In genomic region chr13:64447947-64448346, GRCm38 (mm10) we compare ENCODE assay signal across 8 mouse cellular contexts. TPM values are rescaled to one million over a fixed set of nuclear protein-coding genes. Genes with fewer than 3 reads are reported as not detected.
A peak's percentile ranks its signal among the peaks of the same experiment; 100 is the strongest.
DNase-seq lines count a peak whose midpoint lies in the region; ATAC-seq and TF ChIP-seq lines count a peak whose summit lies in the region.
"Had no signal": no experiment of that assay in that cellular context is flagged by ENCODE, and none has a peak within 500 bp of the region (broad histone marks: within the 10 kb centered on the region; RNA-seq: fewer than 3 reads in every experiment).

No protein-coding gene starts in this region.

- TF ChIP-seq CTCF in midbrain, postnatal 0 days (IDR thresholded peaks at IDR 0.05), result peak; percentile 79

- DNase-seq in left cerebral cortex, postnatal 14 days (ENCODE audit: low spot score in 2 of 2), result peak; percentile 47 to 53
- DNase-seq in left cerebral cortex, postnatal 10 days (ENCODE audit: extremely low spot score in 1 of 2, low spot score in 2 of 2), result no peak
- DNase-seq in Muller cell, postnatal 12 days (ENCODE audit: inconsistent ontology term), result peak; percentile 40
- peak; percentile 73 for DNase-seq in embryo, embryonic 10.5 days (ENCODE audit: low spot score)
- peak; percentile 41 for DNase-seq in kidney, postnatal 10 days
- DNase-seq in midbrain, postnatal 0 days (ENCODE audit: low spot score), result peak; percentile 60
- DNase-seq in natural killer cell, adult 2 months (ENCODE audit: low spot score in 2 of 2), result no peak

- no peaks in the 10 kb centered on the region for H3K36me3 ChIP-seq in midbrain, postnatal 0 days (ENCODE audit: insufficient read depth, low read length)
- H3K36me3 ChIP-seq: limb, embryonic 13.5 days had no signal

- H3K9ac ChIP-seq in midbrain, postnatal 0 days (replicated peaks; ENCODE audit: low read length, poor library complexity, severe bottlenecking), result no peak overlapping the region
- H3K9ac ChIP-seq: limb, embryonic 13.5 days had no signal

- no peaks in the 10 kb centered on the region for H3K9me3 ChIP-seq in midbrain, postnatal 0 days (ENCODE audit: low read length)
- H3K9me3 ChIP-seq: limb, embryonic 13.5 days had no signal

- WGBS in midbrain, postnatal 0 days, result 3% methylated on average over 1 of the region's 1 CpGs

- intact Hi-C loops in left cerebral cortex, postnatal 14 days (cut with DNase I), result loop anchor here (10.0 kb wide), 2 partner anchors 127 to 457 kb away; partner anchors contain the start of gene Cntnap3
- intact Hi-C loops in left cerebral cortex, postnatal 10 days (cut with DNase I), result loop anchor here (2.0 to 10.0 kb wide), 4 partner anchors 127 to 667 kb away; partner anchors contain the start of genes Cntnap3 and Mfsd14b

- 0 out of 2 replicates have a peak, but pooled peaks have one; percentile 51 for ATAC-seq in midbrain, postnatal 0 days (ENCODE audit: low FRiP score)

- H3K27ac ChIP-seq in midbrain, postnatal 0 days (ENCODE audit: low read depth, low read length), result no peak overlapping the region
- H3K27ac ChIP-seq: limb, embryonic 13.5 days had no signal

- H3K4me2 ChIP-seq in midbrain, postnatal 0 days (ENCODE audit: low read depth, low read length, poor library complexity, severe bottlenecking), result no peak overlapping the region
- H3K4me2 ChIP-seq: limb, embryonic 13.5 days had no signal

- no peaks in the 10 kb centered on the region for H3K27me3 ChIP-seq in midbrain, postnatal 0 days (ENCODE audit: insufficient read depth, low read length)
- H3K27me3 ChIP-seq: limb, embryonic 13.5 days had no signal

- no peak overlapping the region for H3K4me3 ChIP-seq in midbrain, postnatal 0 days (ENCODE audit: low read depth, low read length)
- H3K4me3 ChIP-seq: limb, embryonic 13.5 days had no signal

- H3K4me1 ChIP-seq in midbrain, postnatal 0 days (ENCODE audit: insufficient read depth, low read length), result no peaks in the 10 kb centered on the region
- H3K4me1 ChIP-seq: limb, embryonic 13.5 days had no signal

RNA-seq across cellular contexts. Expression of gene Cdk20, which starts 15.8 kb away (rescaled TPM):
- total RNA-seq in left cerebral cortex, postnatal 14 days (2021), result 10 to 100 TPM; 10.3 to 11.9 TPM
- total RNA-seq in left cerebral cortex, postnatal 10 days (2021), result 10 to 100 TPM; 13.0 to 13.3 TPM
- total RNA-seq in midbrain, postnatal 0 days (2014; rRNA removed), result 30.0 and 34.2 TPM in 2 replicates
- 25.5 and 26.6 TPM in 2 replicates for polyA plus RNA-seq in midbrain, postnatal 0 days (2015; fragmentation: Nextera tagmentation; extraction: Ambion mirVana)

RNA-seq across cellular contexts. Expression of gene Fam240b, which starts 49.6 kb away (rescaled TPM):
- total RNA-seq in left cerebral cortex, postnatal 14 days (2021), result not detected
- total RNA-seq in left cerebral cortex, postnatal 10 days (2021), result not detected
- not detected in 2 replicates for total RNA-seq in midbrain, postnatal 0 days (2014; rRNA removed)
- not detected in 2 replicates for polyA plus RNA-seq in midbrain, postnatal 0 days (2015; fragmentation: Nextera tagmentation; extraction: Ambion mirVana)
- polyA plus RNA-seq: limb, embryonic 13.5 days had no signal

Comparison
In these comparisons a context has a peak if more than half of its experiments do, and no peak if none do; other contexts are left out.
1. DNase-seq: peak in left cerebral cortex, postnatal 14 days (2 of 2), Muller cell, postnatal 12 days (single experiment), embryo, embryonic 10.5 days (single experiment), kidney, postnatal 10 days (single experiment) and midbrain, postnatal 0 days (single experiment); none in left cerebral cortex, postnatal 10 days (0 of 2) and natural killer cell, adult 2 months (0 of 2).